Mouse (Mus musculus): ENCODE measurements around the gene Prep.

DNA sequence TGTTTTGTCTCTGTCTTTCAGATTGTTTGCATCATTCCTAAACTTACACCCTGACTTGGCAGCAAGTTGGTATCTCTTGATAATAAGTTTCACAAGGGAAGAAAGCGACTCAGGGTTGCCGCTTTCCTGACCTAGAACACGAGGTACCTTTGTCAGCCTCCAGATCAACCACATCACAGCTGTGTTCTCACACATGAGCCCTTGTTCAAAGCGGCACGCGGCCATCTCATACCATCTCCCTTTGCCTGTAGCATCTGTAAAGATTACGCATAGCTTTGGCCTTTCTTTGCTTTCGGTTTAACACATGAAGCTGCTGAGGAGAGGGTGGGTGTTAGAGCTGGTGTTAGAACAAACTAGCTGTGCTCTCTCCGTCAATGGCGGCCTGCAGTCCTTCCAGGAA, 46.7 kb upstream of the Prep start:
- no peak for TF ChIP-seq CTCF (IDR thresholded peaks at IDR 0.05; ENCODE audit: low read depth)
- no peak for TF ChIP-seq EP300 (optimal IDR thresholded peaks at IDR 0.05)
